19 mouse cellular contexts compared by ENCODE assay signal in the genomic region with DNA sequence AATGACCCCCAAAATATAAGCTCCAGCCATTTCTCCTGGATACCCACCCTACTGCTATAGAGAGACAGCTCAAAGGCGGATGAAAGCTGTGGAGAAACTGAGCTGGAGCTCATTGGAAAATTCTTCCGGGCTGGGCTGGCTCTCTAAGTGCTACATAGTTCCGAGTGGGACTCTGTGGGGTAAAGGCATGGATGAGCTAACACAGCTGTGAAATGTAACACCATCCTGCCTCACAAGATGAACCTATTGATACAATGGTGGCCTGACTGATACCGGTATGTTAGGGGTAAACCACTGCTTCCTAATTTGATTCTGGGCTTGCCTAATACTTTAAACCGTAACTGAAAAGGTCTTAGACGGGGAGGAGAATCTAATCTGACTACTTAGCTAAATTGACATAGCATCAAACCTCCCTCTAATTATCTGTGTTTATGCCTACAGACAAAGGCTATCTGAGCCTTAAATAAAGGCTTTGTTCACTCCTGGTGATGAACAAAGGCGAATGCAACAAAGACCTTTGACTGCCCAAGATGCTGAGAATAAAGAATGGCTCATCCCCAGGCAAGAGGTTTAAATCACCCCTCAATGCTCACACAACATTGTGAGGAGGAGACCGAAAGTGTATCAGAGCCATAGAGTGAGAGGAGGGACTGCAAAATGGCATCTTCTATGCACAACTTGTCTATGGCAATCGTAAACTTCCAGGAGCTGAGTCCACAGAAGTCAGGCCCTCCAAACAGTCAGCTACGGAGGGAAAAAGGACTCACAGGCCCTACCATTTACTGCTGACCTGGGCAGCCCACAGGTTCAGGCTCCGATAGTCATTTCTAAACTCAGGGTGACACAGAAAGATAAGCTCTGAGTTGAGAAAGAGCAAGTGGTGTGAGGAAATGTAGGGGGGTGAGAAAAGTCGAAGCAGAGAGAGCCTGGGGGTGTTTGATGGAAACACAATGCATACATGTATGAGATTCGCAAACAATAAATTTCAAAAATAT. TPM values are rescaled to one million over a fixed set of nuclear protein-coding genes. Genes with fewer than 3 reads are reported as not detected.
DNase-seq lines count a peak whose midpoint lies in the region; ATAC-seq and TF ChIP-seq lines count a peak whose summit lies in the region.
"Had no signal": no experiment of that assay in that cellular context is flagged by ENCODE, and none has a peak within 500 bp of the region (broad histone marks: within the 10 kb centered on the region; RNA-seq: fewer than 3 reads in every experiment).

No protein-coding gene starts in this region.

- H3K4me3 ChIP-seq in forebrain, embryonic 11.5 days (ENCODE audit: low read depth, low read length) = no peak overlapping the region
- no peak overlapping the region for H3K4me3 ChIP-seq in forebrain, postnatal 0 days (ENCODE audit: low read depth, low read length)
- H3K4me3 ChIP-seq in kidney, embryonic 16.5 days (ENCODE audit: low read length) = no peak overlapping the region
- H3K4me3 ChIP-seq: embryonic facial prominence, embryonic 12.5 days; myocyte had no signal

- H3K9me3 ChIP-seq in forebrain, embryonic 11.5 days (ENCODE audit: control insufficient read depth, low read length) = no peaks in the 10 kb centered on the region
- no peaks in the 10 kb centered on the region for H3K9me3 ChIP-seq in forebrain, postnatal 0 days (ENCODE audit: low read length)
- no peaks in the 10 kb centered on the region for H3K9me3 ChIP-seq in kidney, embryonic 16.5 days (ENCODE audit: low read length)
- H3K9me3 ChIP-seq: embryonic facial prominence, embryonic 12.5 days had no signal

- DNase-seq in forebrain, embryonic 11.5 days (ENCODE audit: low spot score) = no peak
- DNase-seq in forebrain, postnatal 0 days = no peak
- DNase-seq in kidney, postnatal 14 days = no peak
- DNase-seq in R1 (ENCODE audit: low read depth, low spot score) = peak; percentile 36
- DNase-seq in cerebellum, adult 18-20 months = no peak
- no peak for DNase-seq in T-cell, adult 2 months (ENCODE audit: low spot score)
- DNase-seq: B cell, adult 2 months; cerebellum, adult 8-10 months; heart, postnatal 14 days; kidney, adult 18-20 months; thymus, adult 2 months had no signal

- 0 out of 2 replicates have a peak, but pooled peaks have one; percentile 60 for ATAC-seq in forebrain, embryonic 11.5 days (replicated peaks; ENCODE audit: low FRiP score)
- ATAC-seq in forebrain, postnatal 0 days = no peak
- no peak for ATAC-seq in kidney, embryonic 16.5 days (ENCODE audit: low FRiP score, low TSS enrichment)
- ATAC-seq in megakaryocyte progenitor cell, adult 5-6 weeks (replicated peaks; ENCODE audit: poor library complexity) = peak; percentile 38

- no peak overlapping the region for H3K27ac ChIP-seq in forebrain, embryonic 11.5 days (ENCODE audit: low read depth, low read length)
- no peak overlapping the region for H3K27ac ChIP-seq in forebrain, postnatal 0 days (ENCODE audit: low read depth, low read length)
- H3K27ac ChIP-seq in kidney, embryonic 16.5 days (ENCODE audit: low read length) = peak overlapping the region; percentile 44; the same call in 1 of the 2 replicates
- H3K27ac ChIP-seq: embryonic facial prominence, embryonic 12.5 days; liver, embryonic 14.5 days had no signal

- H3K4me2 ChIP-seq in forebrain, embryonic 11.5 days (ENCODE audit: low read depth, low read length, severe bottlenecking) = no peak overlapping the region
- no peak overlapping the region for H3K4me2 ChIP-seq in forebrain, postnatal 0 days (ENCODE audit: low read depth)
- H3K4me2 ChIP-seq in kidney, embryonic 16.5 days (replicated peaks; ENCODE audit: low read depth, low read length) = 0 out of 2 replicates have a peak overlapping the region, but pooled peaks have one; percentile 9
- H3K4me2 ChIP-seq: embryonic facial prominence, embryonic 12.5 days had no signal

- H3K9ac ChIP-seq in forebrain, embryonic 11.5 days (ENCODE audit: low read length) = peak overlapping the region; percentile 13; the same call in 1 of the 2 replicates
- no peak overlapping the region for H3K9ac ChIP-seq in forebrain, postnatal 0 days
- no peak overlapping the region for H3K9ac ChIP-seq in kidney, embryonic 16.5 days (replicated peaks; ENCODE audit: low read length)
- H3K9ac ChIP-seq: embryonic facial prominence, embryonic 12.5 days; liver, embryonic 14.5 days had no signal

- peaks cover 6% of the 10 kb centered on the region; the same call in 1 of the 2 replicates for H3K4me1 ChIP-seq in forebrain, embryonic 11.5 days (replicated peaks; ENCODE audit: control insufficient read depth, insufficient read depth, low read length)
- H3K4me1 ChIP-seq in forebrain, postnatal 0 days (ENCODE audit: insufficient read depth) = no peaks in the 10 kb centered on the region
- peaks cover 14% of the 10 kb centered on the region for H3K4me1 ChIP-seq in kidney, embryonic 16.5 days (ENCODE audit: insufficient read depth, low read length)
- H3K4me1 ChIP-seq: embryonic facial prominence, embryonic 12.5 days had no signal

- WGBS in forebrain, embryonic 11.5 days = 20% methylated on average over 13 of the region's 13 CpGs
- 29% methylated on average over 13 of the region's 13 CpGs for WGBS in forebrain, postnatal 0 days
- WGBS in kidney, embryonic 16.5 days = 60% methylated on average over 13 of the region's 13 CpGs

- H3K27me3 ChIP-seq in forebrain, embryonic 11.5 days (ENCODE audit: control insufficient read depth, insufficient read depth, low read length) = peaks cover 3% of the 10 kb centered on the region; the same call in 1 of the 2 replicates
- no peaks in the 10 kb centered on the region for H3K27me3 ChIP-seq in forebrain, postnatal 0 days (ENCODE audit: insufficient read depth, low read length)
- no peaks in the 10 kb centered on the region for H3K27me3 ChIP-seq in kidney, embryonic 16.5 days (ENCODE audit: insufficient read depth, low read length)
- H3K27me3 ChIP-seq: embryonic facial prominence, embryonic 12.5 days had no signal

- no peaks in the 10 kb centered on the region for H3K36me3 ChIP-seq in forebrain, embryonic 11.5 days (ENCODE audit: control insufficient read depth, insufficient read depth, low read length)
- no peaks in the 10 kb centered on the region for H3K36me3 ChIP-seq in forebrain, postnatal 0 days (ENCODE audit: insufficient read depth)
- H3K36me3 ChIP-seq in kidney, embryonic 16.5 days (ENCODE audit: insufficient read depth, low read length) = no peaks in the 10 kb centered on the region
- H3K36me3 ChIP-seq: embryonic facial prominence, embryonic 12.5 days had no signal

- TF ChIP-seq CTCF in forebrain, postnatal 0 days (IDR thresholded peaks at IDR 0.05; ENCODE audit: low read depth) = no peak

RNA-seq across cellular contexts. Expression of gene Rnase12, which starts 2.9 kb away (rescaled TPM):
- not detected in 2 replicates for polyA plus RNA-seq in forebrain, embryonic 11.5 days (2014; fragmentation: Nextera tagmentation; extraction: Ambion mirVana)
- total RNA-seq in forebrain, postnatal 0 days (2014; rRNA removed) = not detected in 2 replicates
- 0.38 TPM in 1 of 2 replicates, not detected in the other for polyA plus RNA-seq in forebrain, postnatal 0 days (2015; fragmentation: Nextera tagmentation; extraction: Ambion mirVana)
- 9.0 and 10.2 TPM in 2 replicates for polyA plus RNA-seq in kidney, embryonic 16.5 days (2015; fragmentation: Nextera tagmentation; extraction: Ambion mirVana)
- 6.2 and 8.9 TPM in 2 replicates for total RNA-seq in megakaryocyte progenitor cell, adult 5-6 weeks (2015)
- 4.9 and 5.0 TPM in 2 replicates for total RNA-seq in megakaryocyte progenitor cell, adult 5-6 weeks (2017)
- total RNA-seq: gastrocnemius, postnatal 4 days; heart, postnatal 14 days; left cerebral cortex, postnatal 25 days had no signal
- polyA plus RNA-seq: embryonic facial prominence, embryonic 12.5 days; myocyte had no signal

RNA-seq across cellular contexts. Expression of gene Rnase11, which starts 4.6 kb away (rescaled TPM):
- not detected in 2 replicates for polyA plus RNA-seq in forebrain, embryonic 11.5 days (2014; fragmentation: Nextera tagmentation; extraction: Ambion mirVana)
- total RNA-seq in forebrain, postnatal 0 days (2014; rRNA removed) = not detected in 2 replicates
- not detected in 2 replicates for polyA plus RNA-seq in forebrain, postnatal 0 days (2015; fragmentation: Nextera tagmentation; extraction: Ambion mirVana)
- 0.44 TPM in 1 of 2 replicates, not detected in the other for polyA plus RNA-seq in kidney, embryonic 16.5 days (2015; fragmentation: Nextera tagmentation; extraction: Ambion mirVana)
- not detected in 2 replicates for total RNA-seq in megakaryocyte progenitor cell, adult 5-6 weeks (2015)
- not detected in 2 replicates for total RNA-seq in megakaryocyte progenitor cell, adult 5-6 weeks (2017)
- total RNA-seq: ES-E14; gastrocnemius, postnatal 4 days; heart, postnatal 14 days; left cerebral cortex, postnatal 25 days had no signal
- polyA plus RNA-seq: embryonic facial prominence, embryonic 12.5 days; liver, embryonic 14.5 days; myocyte; thymus, adult 2 months had no signal

RNA-seq across cellular contexts. Expression of gene Rnase9, which starts 12.9 kb away (rescaled TPM):
- not detected in 2 replicates for polyA plus RNA-seq in forebrain, embryonic 11.5 days (2014; fragmentation: Nextera tagmentation; extraction: Ambion mirVana)
- not detected in 2 replicates for total RNA-seq in forebrain, postnatal 0 days (2014; rRNA removed)
- polyA plus RNA-seq in forebrain, postnatal 0 days (2015; fragmentation: Nextera tagmentation; extraction: Ambion mirVana) = not detected in 2 replicates
- polyA plus RNA-seq in kidney, embryonic 16.5 days (2015; fragmentation: Nextera tagmentation; extraction: Ambion mirVana) = 0.14 and 0.30 TPM in 2 replicates
- total RNA-seq in megakaryocyte progenitor cell, adult 5-6 weeks (2015) = not detected in 2 replicates
- total RNA-seq in megakaryocyte progenitor cell, adult 5-6 weeks (2017) = not detected in 2 replicates
- total RNA-seq: ES-E14; gastrocnemius, postnatal 4 days; heart, postnatal 14 days; left cerebral cortex, postnatal 25 days had no signal
- polyA plus RNA-seq: embryonic facial prominence, embryonic 12.5 days; liver, embryonic 14.5 days; myocyte; thymus, adult 2 months had no signal

RNA-seq across cellular contexts. Expression of gene Olfr750, which starts 19.7 kb away (rescaled TPM):
- polyA plus RNA-seq in forebrain, embryonic 11.5 days (2014; fragmentation: Nextera tagmentation; extraction: Ambion mirVana) = 0.04 TPM in 1 of 2 replicates, not detected in the other
- not detected in 2 replicates for total RNA-seq in forebrain, postnatal 0 days (2014; rRNA removed)
- polyA plus RNA-seq in forebrain, postnatal 0 days (2015; fragmentation: Nextera tagmentation; extraction: Ambion mirVana) = 0.08 TPM in 1 of 2 replicates, not detected in the other
- polyA plus RNA-seq in kidney, embryonic 16.5 days (2015; fragmentation: Nextera tagmentation; extraction: Ambion mirVana) = not detected in 2 replicates
- total RNA-seq in megakaryocyte progenitor cell, adult 5-6 weeks (2015) = not detected in 2 replicates
- total RNA-seq in megakaryocyte progenitor cell, adult 5-6 weeks (2017) = not detected in 2 replicates
- total RNA-seq: ES-E14; gastrocnemius, postnatal 4 days; heart, postnatal 14 days; left cerebral cortex, postnatal 25 days had no signal
- polyA plus RNA-seq: embryonic facial prominence, embryonic 12.5 days; liver, embryonic 14.5 days; myocyte had no signal

RNA-seq across cellular contexts. Expression of gene Rnase4, which starts 36.3 kb away (rescaled TPM):
- polyA plus RNA-seq in forebrain, embryonic 11.5 days (2014; fragmentation: Nextera tagmentation; extraction: Ambion mirVana) = 10.8 and 11.4 TPM in 2 replicates
- total RNA-seq in forebrain, postnatal 0 days (2014; rRNA removed) = 23.2 and 27.7 TPM in 2 replicates
- polyA plus RNA-seq in forebrain, postnatal 0 days (2015; fragmentation: Nextera tagmentation; extraction: Ambion mirVana) = 15.8 and 16.3 TPM in 2 replicates
- 45.5 and 47.7 TPM in 2 replicates for polyA plus RNA-seq in kidney, embryonic 16.5 days (2015; fragmentation: Nextera tagmentation; extraction: Ambion mirVana)
- 4.8 and 7.1 TPM in 2 replicates for total RNA-seq in megakaryocyte progenitor cell, adult 5-6 weeks (2015)
- total RNA-seq in megakaryocyte progenitor cell, adult 5-6 weeks (2017) = 1.7 and 2.4 TPM in 2 replicates

Comparison
In these comparisons a context has a peak if more than half of its experiments do, and no peak if none do; other contexts are left out.
1. ATAC-seq: peak in forebrain, embryonic 11.5 days (single experiment) and megakaryocyte progenitor cell, adult 5-6 weeks (single experiment); none in forebrain, postnatal 0 days (single experiment) and kidney, embryonic 16.5 days (single experiment).